Mouse (Mus musculus): ENCODE results near the gene Atg9b. TPM values are rescaled to one million over a fixed set of nuclear protein-coding genes. Genes with fewer than 3 reads are reported as not detected.

Atg9b gene
- 7.9 and 8.3 TPM in 2 replicates for polyA plus RNA-seq (2015; fragmentation: Nextera tagmentation; extraction: Ambion mirVana)

DNA sequence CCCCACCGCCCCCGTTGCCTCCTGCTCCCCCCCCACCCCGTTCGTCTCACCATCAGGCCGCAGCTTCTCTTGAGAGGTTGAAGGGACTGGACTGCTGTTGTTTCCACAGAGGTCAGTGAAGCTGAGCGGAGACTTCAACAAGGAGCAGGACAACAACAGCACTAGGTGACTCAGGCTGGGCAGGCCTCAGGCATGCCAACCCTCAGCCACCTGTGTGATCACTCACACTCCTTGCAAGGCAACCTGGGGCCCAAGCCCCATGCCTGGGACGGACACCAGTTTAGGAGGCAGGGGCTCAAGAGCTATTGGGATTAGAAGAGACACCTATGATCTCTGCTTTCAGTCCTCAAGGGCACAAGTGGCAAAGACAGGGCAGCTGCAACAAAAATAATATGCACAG lies at the start of gene Atg9b:
Gene Atg9b, minus strand, starts transcription at position 280 of the 400 bp plus-strand sequence.

GRCm38 (mm10) chr5:24423129-24424003 lies 31.4 kb upstream of the Atg9b start, which contains the start of the genes Cdk5 and Slc4a2:
Gene Cdk5 (minus strand): TSS chr5:24423530.
Gene Slc4a2 (plus strand): TSS chr5:24423837.

GRCm38 (mm10) chr5:24413042-24413693 lies 21.2 kb upstream of the Atg9b start, which contains the start of gene Asic3:
Gene Asic3 (plus strand): TSS chr5:24413392.

DNA sequence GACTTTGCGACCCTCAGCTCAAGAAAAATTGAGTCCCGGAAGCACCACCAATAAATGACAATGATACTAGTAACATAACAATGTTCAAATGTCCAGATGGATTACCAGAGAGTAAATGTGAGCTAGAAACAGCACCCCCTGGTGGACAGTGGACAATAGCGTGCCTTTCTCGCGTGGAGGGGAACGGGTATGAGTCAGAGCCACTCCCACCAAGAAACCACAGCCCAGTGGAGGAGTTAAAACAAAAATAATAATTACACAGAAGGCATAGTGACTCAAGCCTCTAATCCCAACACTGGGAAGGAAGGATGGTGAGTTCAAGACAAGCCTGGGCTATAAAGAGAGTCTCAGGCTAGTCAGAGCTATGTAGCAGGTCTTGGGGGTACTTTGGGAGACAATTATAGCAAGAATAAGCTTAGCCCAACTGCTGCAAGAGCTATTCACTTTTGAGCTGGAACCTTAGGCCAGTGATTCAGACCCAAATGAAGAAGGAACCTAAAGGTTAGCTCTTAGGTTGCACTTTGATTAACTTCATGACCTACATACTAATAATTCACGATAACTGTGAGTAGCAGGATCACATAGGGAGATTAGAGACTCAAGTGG lies 1.6 kb upstream of the Atg9b start, which contains the start of gene Abcb8:
Gene Abcb8, plus strand, starts transcription at position 272 of the 606 bp plus-strand sequence.

DNA sequence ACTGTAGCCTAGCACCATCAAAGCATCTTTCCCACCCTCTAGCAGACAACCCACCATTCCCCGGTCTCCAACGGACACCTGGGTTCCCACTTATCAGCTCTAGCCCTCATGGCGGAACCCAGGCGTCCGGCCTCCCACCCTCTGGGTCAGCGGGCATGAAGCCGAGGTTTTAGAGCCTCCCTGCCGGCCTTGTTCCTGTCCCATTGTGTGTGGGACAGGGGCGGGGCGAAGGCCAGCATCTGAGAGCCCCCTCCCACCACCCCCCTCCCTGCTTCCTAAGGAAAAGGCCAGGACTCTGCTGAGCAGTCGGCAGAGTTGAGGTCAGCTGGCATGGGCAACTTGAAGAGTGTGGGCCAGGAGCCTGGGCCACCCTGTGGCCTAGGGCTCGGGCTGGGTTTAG lies 27.4 kb downstream of the Atg9b start, which contains the start of gene Nos3:
Gene Nos3, plus strand, starts transcription at position 303 of the 400 bp plus-strand sequence.

DNA sequence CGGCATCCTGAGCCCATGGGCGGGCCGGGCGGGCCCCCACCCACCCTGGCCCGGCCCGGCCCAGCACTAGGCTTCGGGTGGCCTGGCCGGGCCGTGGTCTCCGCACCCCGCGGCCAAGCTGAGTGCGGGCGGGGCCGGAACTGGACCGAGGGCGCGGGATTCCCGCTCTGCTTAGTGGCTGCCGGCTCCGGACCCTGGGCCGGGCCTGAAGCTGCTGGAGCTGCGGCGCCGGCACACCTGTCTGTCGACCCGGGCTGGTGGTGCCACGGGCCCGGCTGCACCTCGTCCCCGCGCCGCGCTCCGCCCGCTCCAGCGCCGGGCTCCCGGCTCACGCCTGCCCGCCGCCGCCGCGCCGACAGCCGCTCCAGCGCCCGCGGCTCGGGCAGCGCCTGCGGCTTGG lies 40.7 kb downstream of the Atg9b start, which contains the start of gene Kcnh2:
Gene Kcnh2, minus strand, starts transcription at position 327 of the 400 bp plus-strand sequence.

Other genes with a start within 250 kb of the Atg9b start
- gene Nupl2, start 227.2 kb downstream of the Atg9b start, polyA plus RNA-seq (2015; fragmentation: Nextera tagmentation; extraction: Ambion mirVana): 10.0 and 10.4 TPM in 2 replicates
- 17.4 TPM in 2 replicates for gene Kcnh2, start 40.5 kb downstream of the Atg9b start, polyA plus RNA-seq (2015; fragmentation: Nextera tagmentation; extraction: Ambion mirVana)
- 7.6 and 9.1 TPM in 2 replicates for gene Nos3, start 27.3 kb downstream of the Atg9b start, polyA plus RNA-seq (2015; fragmentation: Nextera tagmentation; extraction: Ambion mirVana)
- gene Abcb8, start 1.5 kb upstream of the Atg9b start, polyA plus RNA-seq (2015; fragmentation: Nextera tagmentation; extraction: Ambion mirVana): 42.9 and 49.7 TPM in 2 replicates
- gene Asic3, start 21.2 kb upstream of the Atg9b start, polyA plus RNA-seq (2015; fragmentation: Nextera tagmentation; extraction: Ambion mirVana): 0.39 and 1.7 TPM in 2 replicates
- gene Cdk5, start 31.4 kb upstream of the Atg9b start, polyA plus RNA-seq (2015; fragmentation: Nextera tagmentation; extraction: Ambion mirVana): 168 and 174 TPM in 2 replicates
- gene Slc4a2, start 31.7 kb upstream of the Atg9b start, polyA plus RNA-seq (2015; fragmentation: Nextera tagmentation; extraction: Ambion mirVana): 13.8 and 15.3 TPM in 2 replicates
- 94.2 and 114 TPM in 2 replicates for gene Fastk, start 53.1 kb upstream of the Atg9b start, polyA plus RNA-seq (2015; fragmentation: Nextera tagmentation; extraction: Ambion mirVana)
- gene Tmub1, start 55.7 kb upstream of the Atg9b start, polyA plus RNA-seq (2015; fragmentation: Nextera tagmentation; extraction: Ambion mirVana): 50.6 and 57.4 TPM in 2 replicates
- gene Agap3, start 60.0 kb upstream of the Atg9b start, polyA plus RNA-seq (2015; fragmentation: Nextera tagmentation; extraction: Ambion mirVana): 156 and 161 TPM in 2 replicates
- gene Gbx1, start 135.1 kb upstream of the Atg9b start, polyA plus RNA-seq (2015; fragmentation: Nextera tagmentation; extraction: Ambion mirVana): 10.1 and 10.9 TPM in 2 replicates
- gene Asb10, start 148.8 kb upstream of the Atg9b start, polyA plus RNA-seq (2015; fragmentation: Nextera tagmentation; extraction: Ambion mirVana): 0.13 and 0.36 TPM in 2 replicates
- gene 4931409K22Rik, start 164.7 kb upstream of the Atg9b start, polyA plus RNA-seq (2015; fragmentation: Nextera tagmentation; extraction: Ambion mirVana): 0.08 and 0.13 TPM in 2 replicates
- 62.4 and 65.5 TPM in 2 replicates for gene Abcf2, start 185.3 kb upstream of the Atg9b start, polyA plus RNA-seq (2015; fragmentation: Nextera tagmentation; extraction: Ambion mirVana)
- 22.6 and 26.3 TPM in 2 replicates for gene Chpf2, start 194.6 kb upstream of the Atg9b start, polyA plus RNA-seq (2015; fragmentation: Nextera tagmentation; extraction: Ambion mirVana)
- gene Smarcd3, start 232.3 kb upstream of the Atg9b start, polyA plus RNA-seq (2015; fragmentation: Nextera tagmentation; extraction: Ambion mirVana): 160 and 164 TPM in 2 replicates

Data from neural tube, postnatal 0 days (tissue).